Mouse (Mus musculus) liver, adult 2 months (tissue): Measurements from ENCODE around the gene 4930562C15Rik. TPM values are rescaled to one million over a fixed set of nuclear protein-coding genes. Genes with fewer than 3 reads are reported as not detected.

Experiments
- DNase-seq: peaks from one replicate; pipeline ENCODE4 v3.0.0-alpha.2; 2011; ENCODE audit warnings: low read depth, low spot score; ENCODE audit errors: extremely low read depth
- H3K27ac ChIP-seq: fragments of 200-500 bp; replicated peaks from 2 replicates; pipeline ENCODE4 v1.5.1; 2012; ENCODE audit warnings: low read depth, mild to moderate bottlenecking, control low read depth, inconsistent platforms, low read length; ENCODE audit not compliant: insufficient read depth
- H3K27me3 ChIP-seq: fragments of 200-500 bp; 2 replicates; pipeline ENCODE4 v1.6.1; 2012; ENCODE audit warnings: mild to moderate bottlenecking, moderate library complexity, low read length, inconsistent platforms; ENCODE audit not compliant: control insufficient read depth, insufficient read depth
- H3K36me3 ChIP-seq: fragments of 200-500 bp; 2 replicates; pipeline ENCODE4 v1.6.1; 2012; ENCODE audit warnings: low read length, inconsistent platforms; ENCODE audit not compliant: control insufficient read depth, insufficient read depth
- H3K4me1 ChIP-seq: fragments of 200-500 bp; 2 replicates; pipeline ENCODE4 v1.6.1; 2011; ENCODE audit warnings: low read length; ENCODE audit not compliant: control insufficient read depth, insufficient read depth
- H3K4me3 ChIP-seq: fragments of 200-500 bp; 2 replicates; pipeline ENCODE4 v1.5.1; 2011; ENCODE audit warnings: low read depth, mild to moderate bottlenecking, control low read depth, low read length, moderate library complexity; ENCODE audit not compliant: insufficient read depth
- H3K79me2 ChIP-seq: fragments of 200-500 bp; 2 replicates; pipeline ENCODE4 v1.6.1; 2012; ENCODE audit warnings: inconsistent platforms, mild to moderate bottlenecking, low read length, moderate library complexity; ENCODE audit not compliant: control insufficient read depth, insufficient read depth
- H3K9ac ChIP-seq: fragments of 200-500 bp; 2 replicates; pipeline ENCODE4 v1.6.1; 2012; ENCODE audit warnings: low read depth, mild to moderate bottlenecking, control low read depth, inconsistent platforms, low read length
- CTCF ChIP-seq: fragments of 200-500 bp; IDR thresholded peaks from 2 replicates; pipeline ENCODE4 v1.5.1; 2011; ENCODE audit warnings: low read depth, low read length, control low read depth
- POLR2A ChIP-seq: fragments of 200-500 bp; IDR thresholded peaks from 2 replicates; pipeline ENCODE4 v1.6.1; 2011; ENCODE audit warnings: low read length, control low read depth; ENCODE audit not compliant: insufficient read depth; ENCODE audit errors: extremely low read depth
- WGBS: fragments of 180-500 bp; shearing (Covaris S2); methylation state at CpG from one replicate; pipeline ENCODE4 v1.1.7; 2018; 5-methylcytosine and 5-hydroxymethylcytosine counted together
- polyA plus RNA-seq: library from polyadenylated mRNA; depleted of rRNA; stranded (reverse); fragments of >200 nt; gene quantifications from 2 replicates; pipeline ENCODE4 v1.2.3, GENCODE M21; 2012
- total RNA-seq: library from RNA; depleted of rRNA; stranded (reverse); fragments of >200 nt; gene quantifications from 2 replicates; pipeline ENCODE4 v1.2.3, GENCODE M21; 2014

The 4930562C15Rik gene
- total and polyA plus RNA-seq, 2 experiments: not detected

- H3K27ac ChIP-seq: no peak overlapping the region
- DNase-seq: no peak
- 57% methylated on average over 7 of the region's 7 CpGs for WGBS
Observed at GRCm38 (mm10) chr16:4866101-4866695, 31.0 kb downstream of the 4930562C15Rik start.

GRCm38 (mm10) chr16:4870490-4870889 is 35.3 kb downstream of the 4930562C15Rik start:
- H3K79me2 ChIP-seq: no peaks in the 10 kb centered on the region
- H3K27me3 ChIP-seq: no peaks in the 10 kb centered on the region
- WGBS: 87% methylated on average over 5 of the region's 5 CpGs
- TF ChIP-seq CTCF (no peak), POLR2A (no peak)
- no peak overlapping the region for H3K4me3 ChIP-seq
- no peak for DNase-seq
- H3K36me3 ChIP-seq: peaks cover 19% of the 10 kb centered on the region; the same call in 1 of the 2 replicates
- no peaks in the 10 kb centered on the region for H3K4me1 ChIP-seq
- H3K27ac ChIP-seq: no peak overlapping the region
- no peak overlapping the region for H3K9ac ChIP-seq

More at GRCm38 (mm10) chr16:4866101-4866695, 31.0 kb downstream of the 4930562C15Rik start:
- H3K36me3 ChIP-seq: peaks cover 12% of the 10 kb centered on the region; the same call in 1 of the 2 replicates
- no peak overlapping the region for H3K4me3 ChIP-seq
- H3K4me1 ChIP-seq: peaks cover 3% of the 10 kb centered on the region
- no peak overlapping the region for H3K9ac ChIP-seq
- no peaks in the 10 kb centered on the region for H3K27me3 ChIP-seq
- TF ChIP-seq POLR2A (no peak), CTCF (no peak)
- no peaks in the 10 kb centered on the region for H3K79me2 ChIP-seq

GRCm38 (mm10) chr16:4871926-4872325 is 36.7 kb downstream of the 4930562C15Rik start:
- Histone ChIP-seq H3K36me3 (peaks cover 20% of the 10 kb centered on the region; the same call in 1 of the 2 replicates), H3K9ac (no peak overlapping the region), H3K4me3 (no peak overlapping the region), H3K4me1 (peaks cover 5% of the 10 kb centered on the region), H3K27ac (no peak overlapping the region), H3K79me2 (0 out of 2 replicates have a peak, but pooled peaks cover 5% of the 10 kb centered on the region), H3K27me3 (no peaks in the 10 kb centered on the region)
- 71% methylated on average over 2 of the region's 2 CpGs for WGBS
- DNase-seq: no peak
- no peak for TF ChIP-seq CTCF
- no peak for TF ChIP-seq POLR2A

GRCm38 (mm10) chr16:4875198-4876032 is 40.2 kb downstream of the 4930562C15Rik start:
- H3K4me3 ChIP-seq: no peak overlapping the region
- no peak overlapping the region for H3K9ac ChIP-seq
- no peak for DNase-seq
- WGBS: 89% methylated on average over 23 of the region's 23 CpGs
- H3K27me3 ChIP-seq: no peaks in the 10 kb centered on the region
- TF ChIP-seq POLR2A: no peak
- TF ChIP-seq CTCF: no peak
- H3K36me3 ChIP-seq: peaks cover 11% of the 10 kb centered on the region; the same call in 1 of the 2 replicates
- no peak overlapping the region for H3K27ac ChIP-seq
- peaks cover 20% of the 10 kb centered on the region; the same call in 1 of the 2 replicates for H3K79me2 ChIP-seq
- peaks cover 15% of the 10 kb centered on the region for H3K4me1 ChIP-seq

GRCm38 (mm10) chr16:4876033-4876680 is 40.9 kb downstream of the 4930562C15Rik start:
- WGBS: 69% methylated on average over 8 of the region's 8 CpGs
- peaks cover 9% of the 10 kb centered on the region; the same call in 1 of the 2 replicates for H3K36me3 ChIP-seq
- no peak overlapping the region for H3K9ac ChIP-seq
- no peak overlapping the region for H3K4me3 ChIP-seq
- H3K4me1 ChIP-seq: peaks cover 17% of the 10 kb centered on the region
- no peaks in the 10 kb centered on the region for H3K27me3 ChIP-seq
- TF ChIP-seq POLR2A (no peak), CTCF (no peak)
- H3K27ac ChIP-seq: no peak overlapping the region
- H3K79me2 ChIP-seq: peaks cover 20% of the 10 kb centered on the region; the same call in 1 of the 2 replicates
- DNase-seq: no peak
